Mouse (Mus musculus) E14TG2a.4 (cell line): ENCODE results near the gene Cryba4.

Experiments used
- CTCF ChIP-seq: conservative IDR thresholded peaks from 2 replicates; pipeline ENCODE4 v1.5.1; 2014; ENCODE audit warnings: low read length
- NANOG ChIP-seq: IDR thresholded peaks from 2 replicates; pipeline ENCODE4 v1.6.1; 2014; ENCODE audit warnings: borderline replicate concordance, low read length, mixed read lengths

- TF ChIP-seq CTCF: no peak
- TF ChIP-seq NANOG: no peak
Observed at GRCm38 (mm10) chr5:112227354-112227753, 25.0 kb downstream of the Cryba4 start.
